Mouse (Mus musculus) cerebral cortex, adult 2 months (tissue): Measurements from ENCODE around the gene Ldlrad2.

Source experiments
- WGBS: fragments of 180-500 bp; shearing (Covaris S2); methylation state at CpG from one replicate; pipeline ENCODE4 v1.1.7; 2018; 5-methylcytosine and 5-hydroxymethylcytosine counted together

The Ldlrad2 gene

GRCm38 (mm10) chr4:137574469-137574868 lies at the start of gene Ldlrad2:
TSS of gene Ldlrad2 (minus strand) at chr4:137574569.
- WGBS: 90% methylated on average over 10 of the region's 10 CpGs

- WGBS: 86% methylated on average over 8 of the region's 8 CpGs
Measured at GRCm38 (mm10) chr4:137622847-137623246, 48.5 kb upstream of the Ldlrad2 start.

GRCm38 (mm10) chr4:137610256-137610655 lies 35.9 kb upstream of the Ldlrad2 start:
- 47% methylated on average over 15 of the region's 15 CpGs for WGBS

DNA sequence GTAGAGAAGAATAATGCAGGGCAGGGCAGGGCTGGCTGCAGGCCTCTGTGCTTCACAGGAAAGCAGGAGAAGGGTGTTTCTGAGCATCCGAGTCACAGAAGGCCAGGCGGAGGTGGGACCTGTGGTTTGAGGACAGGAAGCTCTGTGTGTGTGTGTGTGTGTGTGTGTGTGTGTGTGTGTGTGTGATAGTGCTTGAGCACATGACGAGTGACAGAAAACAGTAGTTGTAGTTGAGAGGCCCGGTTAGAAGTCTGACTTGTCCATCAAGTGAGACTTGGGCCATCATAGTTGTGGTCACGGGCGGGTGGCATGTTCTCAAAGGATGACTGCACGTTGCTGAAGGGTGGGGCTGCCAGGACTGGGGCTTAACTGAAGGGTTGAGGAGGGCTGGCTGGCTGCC lies 35.3 kb upstream of the Ldlrad2 start:
- 79% methylated on average over 7 of the region's 7 CpGs for WGBS

DNA sequence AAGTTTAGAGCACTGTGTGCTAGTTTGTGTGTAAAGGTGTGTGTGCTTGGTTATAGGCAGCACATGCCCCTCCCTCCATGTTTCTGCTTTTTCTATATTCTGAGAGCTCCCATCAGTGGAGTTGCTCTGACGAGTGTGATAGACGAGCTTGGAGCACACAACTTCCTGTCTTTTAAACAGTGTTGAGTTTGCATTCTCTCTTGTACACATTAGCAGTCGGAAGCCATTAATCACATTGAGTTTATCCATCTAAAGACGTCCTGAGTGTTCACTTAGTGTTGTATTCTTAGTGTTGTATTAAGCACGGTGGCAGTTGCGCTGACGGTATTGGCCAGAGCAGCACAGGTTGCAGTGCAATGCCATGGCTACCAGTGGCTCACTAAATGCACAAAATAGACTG lies 34.9 kb upstream of the Ldlrad2 start:
- 86% methylated on average over 7 of the region's 7 CpGs for WGBS

DNA sequence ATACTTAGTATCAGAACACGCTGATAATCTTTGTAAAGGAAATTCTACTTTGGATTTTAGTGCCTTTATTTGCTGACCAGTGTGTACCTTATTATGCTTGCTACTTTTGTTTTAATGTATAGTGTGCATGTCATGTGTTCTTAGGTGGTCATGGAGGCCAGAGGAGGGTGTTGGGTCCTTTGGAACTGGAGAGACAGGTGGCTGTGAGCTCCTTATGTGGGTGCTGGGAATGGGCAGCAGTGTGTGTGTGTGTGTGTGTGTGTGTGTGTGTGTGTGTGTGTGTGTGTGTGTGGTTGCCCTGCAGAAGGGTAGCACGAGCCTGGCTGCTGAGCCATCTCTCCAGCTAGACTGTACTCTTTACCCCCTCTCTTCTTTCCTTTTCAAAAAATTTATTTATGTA lies 32.7 kb upstream of the Ldlrad2 start:
- 94% methylated on average over 2 of the region's 2 CpGs for WGBS

GRCm38 (mm10) chr4:137603449-137604171 lies 29.2 kb upstream of the Ldlrad2 start:
- WGBS: 68% methylated on average over 11 of the region's 11 CpGs

DNA sequence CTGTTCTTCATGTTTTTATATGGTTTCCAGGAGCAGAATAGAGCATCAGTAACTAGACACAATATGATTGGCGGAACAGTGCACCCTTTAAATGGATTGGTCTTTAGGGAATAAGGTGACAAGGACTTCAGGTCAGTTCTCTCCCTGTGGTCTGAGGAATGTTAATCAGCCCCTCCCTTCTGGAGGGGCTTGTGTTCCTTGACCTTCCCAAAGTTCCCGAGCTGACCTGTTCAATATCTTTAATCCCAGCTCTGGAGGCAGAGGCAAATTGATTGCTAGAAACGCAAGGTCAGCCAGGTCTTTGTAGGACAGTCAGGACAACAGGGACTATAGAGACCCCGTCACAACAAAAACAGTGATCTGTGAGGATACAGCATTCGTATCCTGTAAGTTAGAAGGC lies 24.2 kb upstream of the Ldlrad2 start:
- WGBS: 86% methylated on average over 5 of the region's 5 CpGs

DNA sequence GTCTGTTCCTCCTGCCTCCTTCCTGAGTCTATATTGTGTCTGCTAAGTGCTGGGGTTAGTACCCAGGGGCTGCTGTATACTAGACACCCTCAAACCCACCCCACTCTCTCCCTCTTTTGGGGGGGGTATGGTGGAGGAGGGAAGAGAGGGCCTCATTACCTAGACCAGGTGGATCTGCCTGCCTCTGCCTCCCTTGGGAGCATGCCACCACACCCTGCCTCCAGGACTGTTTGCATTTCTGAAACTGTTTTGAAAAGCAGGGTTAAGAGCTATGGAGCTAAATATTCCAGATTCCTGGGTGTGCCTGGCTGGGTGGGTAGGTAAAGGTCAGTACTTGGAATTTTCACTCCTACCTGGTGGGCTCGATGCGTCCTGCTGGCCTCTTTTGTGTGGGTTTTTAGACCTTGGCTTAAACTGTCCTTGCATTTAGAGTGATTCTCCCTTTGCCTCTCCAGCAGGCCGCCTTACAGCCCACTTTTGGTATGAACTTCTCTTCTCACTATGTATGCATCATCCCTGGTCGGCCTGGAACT lies 22.8 kb upstream of the Ldlrad2 start:
- WGBS: 93% methylated on average over 4 of the region's 4 CpGs

DNA sequence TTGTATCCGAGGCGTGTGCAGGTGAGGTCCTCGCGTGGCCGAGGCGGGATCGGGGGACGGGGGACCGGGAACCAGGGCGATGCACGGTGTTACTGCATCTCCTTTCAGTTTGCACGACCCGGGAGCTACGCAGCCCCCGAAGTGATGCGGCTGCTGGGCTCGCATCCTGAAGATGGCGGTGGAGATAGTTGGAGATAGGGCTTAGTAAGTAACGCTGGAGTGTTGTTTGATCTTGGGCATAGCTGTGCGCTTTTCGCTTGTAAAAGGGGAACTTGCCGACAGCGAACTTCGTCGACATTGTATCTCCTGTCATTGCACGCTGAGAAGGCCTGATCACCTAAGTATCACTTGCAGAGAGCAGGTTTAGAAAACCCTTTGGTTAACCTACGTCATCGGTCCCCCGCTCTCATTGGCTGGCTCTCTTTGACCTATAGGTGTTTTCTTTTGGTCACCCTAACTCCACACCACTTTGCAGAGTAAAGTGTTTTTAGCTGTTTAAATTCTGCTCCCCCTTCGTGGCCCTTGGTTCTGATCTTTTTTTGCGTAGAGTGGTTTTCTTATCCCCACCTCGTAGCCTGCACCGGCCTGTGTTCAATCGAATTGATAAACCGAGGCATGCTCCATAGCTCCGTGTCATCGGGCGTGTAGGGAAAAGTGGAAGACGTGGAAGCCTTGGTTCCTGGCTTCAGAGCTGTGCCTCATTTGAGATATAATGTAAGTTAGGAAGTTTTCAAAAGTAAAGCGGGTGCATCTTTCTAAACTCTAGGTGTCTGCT lies 20.3 kb upstream of the Ldlrad2 start:
- 1% methylated on average over 40 of the region's 40 CpGs for WGBS

GRCm38 (mm10) chr4:137593601-137594495 lies 19.5 kb upstream of the Ldlrad2 start, which contains the start of gene Usp48:
TSS of gene Usp48 (plus strand) at chr4:137593755.
- under 1% methylated on average over 92 of the region's 92 CpGs for WGBS

GRCm38 (mm10) chr4:137590961-137591360 lies 16.6 kb upstream of the Ldlrad2 start:
- WGBS: 54% methylated on average over 4 of the region's 4 CpGs

DNA sequence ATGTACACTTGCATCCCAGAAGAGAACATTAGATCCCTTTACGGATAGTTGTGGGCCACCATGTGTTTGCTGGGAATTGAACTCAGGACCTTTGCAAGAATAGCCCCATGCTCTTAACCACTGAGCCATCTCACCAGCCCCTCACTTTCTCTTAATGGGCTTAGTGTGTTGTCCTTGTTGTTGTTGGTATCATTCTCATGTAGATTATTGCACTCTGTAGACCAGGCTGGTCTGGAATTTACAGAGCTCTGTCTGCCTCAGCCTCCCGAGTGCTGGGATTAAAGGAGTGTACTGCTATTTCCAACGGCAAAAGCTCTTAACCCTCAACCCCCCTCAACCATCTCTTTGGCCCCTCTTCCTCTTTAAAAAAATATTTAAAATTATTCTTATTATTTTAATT lies 15.2 kb upstream of the Ldlrad2 start:
- WGBS: 86% methylated on average over 3 of the region's 3 CpGs

GRCm38 (mm10) chr4:137589095-137589494 lies 14.7 kb upstream of the Ldlrad2 start:
- 82% methylated on average over 2 of the region's 3 CpGs for WGBS

- 59% methylated on average over 3 of the region's 3 CpGs for WGBS
Measured at GRCm38 (mm10) chr4:137581815-137582214, 7.4 kb upstream of the Ldlrad2 start.

DNA sequence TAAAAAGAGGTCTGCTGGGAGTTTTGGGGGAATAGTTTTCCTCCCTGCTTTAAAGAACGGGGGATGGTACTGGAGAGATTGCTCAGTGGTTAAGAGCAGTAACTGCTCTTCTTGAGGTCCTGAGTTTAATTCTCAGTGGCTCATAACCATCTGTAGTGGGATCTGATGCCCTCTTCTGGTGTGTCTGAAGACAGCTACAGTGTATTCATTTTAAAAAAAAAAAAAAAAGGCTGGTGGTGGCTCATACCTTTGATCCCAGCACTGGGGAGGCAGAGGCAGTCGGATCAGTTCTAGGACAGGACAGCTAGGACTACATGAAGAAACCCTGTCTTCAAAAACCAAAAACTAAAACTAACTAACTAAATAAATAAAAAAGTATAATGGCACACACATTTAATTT lies 5.9 kb upstream of the Ldlrad2 start:
- 80% methylated on average over 2 of the region's 2 CpGs for WGBS

DNA sequence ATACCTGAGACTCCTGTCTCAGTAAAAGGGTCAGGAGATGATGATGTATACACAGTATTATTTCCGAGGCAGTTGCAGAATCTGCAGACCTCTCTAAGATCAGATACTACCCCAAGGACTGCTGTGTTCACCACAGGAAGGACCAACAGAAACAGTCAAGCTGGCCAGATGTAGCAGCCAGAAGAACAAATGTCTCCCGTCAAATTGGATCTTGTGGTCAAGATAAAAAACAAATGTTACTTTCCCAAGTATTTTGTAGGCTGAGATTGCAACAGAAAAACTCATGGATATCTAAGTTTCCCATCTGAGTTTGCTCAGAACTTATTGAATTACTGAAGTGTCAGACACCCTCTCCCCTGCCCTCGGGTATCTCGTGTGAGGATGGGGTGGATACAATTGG lies 5.4 kb upstream of the Ldlrad2 start:
- 68% methylated on average over 4 of the region's 4 CpGs for WGBS

GRCm38 (mm10) chr4:137578181-137578845 lies 3.9 kb upstream of the Ldlrad2 start:
- WGBS: 7% methylated on average over 39 of the region's 39 CpGs

DNA sequence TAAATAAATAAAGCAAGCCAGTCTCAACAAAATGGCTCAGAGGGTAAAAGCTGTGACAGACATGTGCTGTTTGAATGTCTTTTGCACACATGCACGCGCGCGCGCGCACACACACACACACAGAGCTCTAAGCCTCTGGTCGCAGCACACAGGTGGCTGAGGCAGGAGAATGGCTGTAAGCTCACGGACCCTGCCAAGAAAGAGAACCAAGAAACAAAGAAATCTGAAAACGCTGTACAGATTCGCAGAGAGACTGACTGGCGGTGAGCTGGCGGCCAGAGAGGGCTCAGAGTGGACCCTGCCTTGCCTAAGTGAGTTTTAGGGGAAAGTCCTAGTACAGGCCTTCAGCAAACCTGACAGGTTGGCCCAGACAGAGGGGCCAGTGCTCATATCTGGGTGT lies 3.1 kb upstream of the Ldlrad2 start:
- 93% methylated on average over 12 of the region's 12 CpGs for WGBS

DNA sequence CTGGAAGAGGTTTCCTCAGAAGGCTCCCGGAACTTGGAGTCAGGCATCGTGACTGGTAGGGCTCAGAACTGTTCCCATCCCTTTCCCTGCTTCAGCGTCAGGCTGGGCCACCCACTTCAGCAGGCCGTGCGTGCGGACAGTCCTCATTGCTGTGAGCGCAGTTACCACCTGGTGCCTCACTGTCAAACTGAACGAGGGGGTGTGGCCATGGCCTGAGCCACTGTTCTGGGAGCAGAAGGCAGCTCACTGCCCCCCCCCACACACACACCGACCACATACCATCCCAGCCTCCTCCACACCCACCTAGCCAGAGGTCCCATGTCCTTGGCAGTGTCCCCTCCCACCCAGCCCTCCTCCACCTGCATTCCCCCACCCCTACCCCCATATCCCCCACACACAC lies 4.5 kb downstream of the Ldlrad2 start:
- WGBS: 77% methylated on average over 9 of the region's 9 CpGs

DNA sequence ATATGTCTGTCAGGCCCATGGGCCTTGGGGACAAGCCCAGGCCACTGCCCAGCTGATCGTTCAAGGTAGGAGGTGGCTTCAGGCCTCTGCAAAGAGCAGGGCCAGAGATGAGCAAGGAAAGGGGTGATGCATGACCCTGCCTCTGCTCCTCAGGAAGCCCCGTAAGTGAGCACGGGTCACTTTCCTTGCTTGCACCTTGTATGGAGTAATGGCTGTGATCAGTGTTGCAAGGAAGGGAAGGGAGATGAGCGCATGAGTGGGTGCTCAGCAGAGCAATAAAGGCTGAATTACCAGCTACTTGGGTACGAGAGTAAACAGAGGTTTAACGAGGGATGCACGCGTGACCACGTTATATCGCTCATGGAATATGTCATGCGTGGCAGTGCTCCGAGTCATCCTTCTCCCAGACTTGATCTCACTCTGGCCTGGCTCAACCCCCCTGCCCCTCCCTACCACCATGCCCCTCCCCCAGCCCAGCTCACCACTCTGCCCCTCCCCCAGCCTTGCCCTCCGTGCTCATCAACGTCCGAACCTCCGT lies 17.6 kb downstream of the Ldlrad2 start:
- 94% methylated on average over 16 of the region's 16 CpGs for WGBS
